Mouse (Mus musculus): Measurements from ENCODE around the gene Tmem205.

The Tmem205 gene

GRCm38 (mm10) chr9:21927208-21927753, at the start of gene Tmem205, which contains the start of gene Ccdc159:
Gene Tmem205 (minus strand): TSS chr9:21927556.
Gene Ccdc159 (plus strand): TSS chr9:21927471.
- peak; percentile 78 to 93 for DNase-seq (ENCODE audit: low spot score in 2 of 2)

GRCm38 (mm10) chr9:21976626-21977175, 49.3 kb upstream of the Tmem205 start:
- no peak for DNase-seq (ENCODE audit: low spot score in 2 of 2)

GRCm38 (mm10) chr9:21969304-21969703, 41.9 kb upstream of the Tmem205 start:
- DNase-seq (ENCODE audit: low spot score in 2 of 2) = no peak

GRCm38 (mm10) chr9:21968883-21969282, 41.5 kb upstream of the Tmem205 start:
- no peak for DNase-seq (ENCODE audit: low spot score in 2 of 2)

GRCm38 (mm10) chr9:21963417-21963816, 36.1 kb upstream of the Tmem205 start, which contains the start of gene Epor:
Gene Epor (minus strand): TSS chr9:21963506.
- no peak for DNase-seq (ENCODE audit: low spot score in 2 of 2)

- peak; percentile 27 to 38 for DNase-seq (ENCODE audit: low spot score in 2 of 2)
These were observed 35.2 kb upstream of the Tmem205 start for GRCm38 (mm10) chr9:21962416-21963059.

- peak in 1 of 2 experiments; percentile 23 for DNase-seq (ENCODE audit: low spot score in 2 of 2)
These were observed 34.7 kb upstream of the Tmem205 start for GRCm38 (mm10) chr9:21962010-21962409.

GRCm38 (mm10) chr9:21961366-21961980, 34.1 kb upstream of the Tmem205 start:
- DNase-seq (ENCODE audit: low spot score in 2 of 2) = no peak

- peak; percentile 22 to 23 for DNase-seq (ENCODE audit: low spot score in 2 of 2)
These were observed 33.3 kb upstream of the Tmem205 start for GRCm38 (mm10) chr9:21960558-21961208.

GRCm38 (mm10) chr9:21960135-21960534, 32.8 kb upstream of the Tmem205 start:
- no peak for DNase-seq (ENCODE audit: low spot score in 2 of 2)

GRCm38 (mm10) chr9:21959244-21959643, 31.9 kb upstream of the Tmem205 start:
- DNase-seq (ENCODE audit: low spot score in 2 of 2) = no peak

- DNase-seq (ENCODE audit: low spot score in 2 of 2) = no peak
These were observed 31.0 kb upstream of the Tmem205 start for GRCm38 (mm10) chr9:21958372-21958771.

- peak; percentile 96 to 99 for DNase-seq (ENCODE audit: low spot score in 2 of 2)
These were observed 28.4 kb upstream of the Tmem205 start, which contains the start of gene Swsap1 for GRCm38 (mm10) chr9:21955570-21956281. Gene Swsap1 (plus strand): TSS chr9:21955755.

- DNase-seq (ENCODE audit: low spot score in 2 of 2) = no peak
These were observed 27.8 kb upstream of the Tmem205 start for GRCm38 (mm10) chr9:21955225-21955569.

GRCm38 (mm10) chr9:21954635-21955034, 27.3 kb upstream of the Tmem205 start:
- no peak for DNase-seq (ENCODE audit: low spot score in 2 of 2)

GRCm38 (mm10) chr9:21953600-21953999, 26.2 kb upstream of the Tmem205 start:
- no peak for DNase-seq (ENCODE audit: low spot score in 2 of 2)

- DNase-seq (ENCODE audit: low spot score in 2 of 2) = no peak
These were observed 24.6 kb upstream of the Tmem205 start for GRCm38 (mm10) chr9:21951977-21952376.

GRCm38 (mm10) chr9:21950322-21950721, 23.0 kb upstream of the Tmem205 start:
- DNase-seq (ENCODE audit: low spot score in 2 of 2) = peak; percentile 25 to 73

GRCm38 (mm10) chr9:21948790-21949189, 21.4 kb upstream of the Tmem205 start:
- DNase-seq (ENCODE audit: low spot score in 2 of 2) = no peak

- DNase-seq (ENCODE audit: low spot score in 2 of 2) = no peak
These were observed 20.8 kb upstream of the Tmem205 start for GRCm38 (mm10) chr9:21948146-21948545.

GRCm38 (mm10) chr9:21947540-21948130, 20.3 kb upstream of the Tmem205 start:
- no peak for DNase-seq (ENCODE audit: low spot score in 2 of 2)
